Mouse (Mus musculus) liver, postnatal 0 days (tissue): ENCODE data around the gene Ihh. TPM values are rescaled to one million over a fixed set of nuclear protein-coding genes. Genes with fewer than 3 reads are reported as not detected.
A peak's percentile ranks its signal among the peaks of the same experiment; 100 is the strongest.

Experiments
- ATAC-seq: fragments of 200-750 bp; cut with Nextera tagmentation; 2 replicates; pipeline ENCODE4 v1.8.0; 2017; ENCODE audit warnings: mild to moderate bottlenecking, moderate library complexity
- DNase-seq: peaks from one replicate; pipeline ENCODE4 v3.0.0-alpha.2; 2016
- H3K27ac ChIP-seq: fragments of 300-500 bp; sonication (generic); 2 replicates; pipeline ENCODE4 v1.5.1; 2014; ENCODE audit warnings: antibody characterized with exemption, moderate library complexity, mild to moderate bottlenecking, low read depth
- H3K27me3 ChIP-seq: fragments of 300-500 bp; sonication (generic); 2 replicates; pipeline ENCODE4 v1.6.1; 2014; ENCODE audit warnings: low read length, control low read depth, mixed read lengths; ENCODE audit not compliant: insufficient read depth
- H3K36me3 ChIP-seq: fragments of 300-500 bp; sonication (generic); replicated peaks from 2 replicates; pipeline ENCODE4 v1.6.1; 2014; ENCODE audit warnings: mild to moderate bottlenecking, control low read depth, low read length, moderate library complexity, mixed read lengths; ENCODE audit not compliant: insufficient read depth
- H3K4me1 ChIP-seq: fragments of 300-500 bp; sonication (generic); 2 replicates; pipeline ENCODE4 v1.6.1; 2014; ENCODE audit warnings: antibody characterized with exemption, mild to moderate bottlenecking, control low read depth; ENCODE audit not compliant: insufficient read depth
- H3K4me2 ChIP-seq: fragments of 300-500 bp; sonication (generic); 2 replicates; pipeline ENCODE4 v1.6.1; 2014; ENCODE audit warnings: low read depth, mild to moderate bottlenecking, low read length, moderate library complexity, mixed read lengths
- H3K4me3 ChIP-seq: fragments of 300-500 bp; sonication (generic); 2 replicates; pipeline ENCODE4 v1.5.1; 2014; ENCODE audit warnings: low read depth, low read length
- H3K9ac ChIP-seq: fragments of 300-500 bp; sonication (generic); replicated peaks from 2 replicates; pipeline ENCODE4 v1.6.1; 2014; ENCODE audit warnings: mild to moderate bottlenecking, moderate library complexity
- H3K9me3 ChIP-seq: fragments of 300-500 bp; sonication (generic); 2 replicates; pipeline ENCODE4 v1.6.1; 2016; ENCODE audit warnings: mild to moderate bottlenecking, control low read depth, low read length, mixed read lengths
- CTCF ChIP-seq: sonication (generic); IDR thresholded peaks from 2 replicates; pipeline ENCODE4 v1.5.1; 2016; ENCODE audit warnings: antibody characterized with exemption, low read depth
- EP300 ChIP-seq: IDR thresholded peaks from 2 replicates; pipeline ENCODE4 v1.6.1; 2016; ENCODE audit warnings: antibody characterized with exemption, low read depth, mild to moderate bottlenecking
- WGBS: fragments of 180-500 bp; shearing (Covaris S2); extraction: QIAGEN DNeasy Blood & Tissue Kit; methylation state at CpG from one replicate; pipeline ENCODE4 v1.1.7; 2014; ENCODE audit not compliant: insufficient replicate concordance; 5-methylcytosine and 5-hydroxymethylcytosine counted together
- microRNA counts: library from miRNA; unstranded; fragments of <30 nt; microRNA quantifications from one replicate; lab custom pipeline; 2015
- microRNA-seq: library from miRNA; unstranded; fragments of <30 nt; microRNA quantifications from one replicate; pipeline ENCODE4, GENCODE M21; 2016
- polyA plus RNA-seq: library from polyadenylated mRNA; unstranded; fragments of >200 nt; fragmentation: Nextera tagmentation; extraction: Ambion mirVana; gene quantifications from 2 replicates; pipeline ENCODE4 v1.2.1, GENCODE M21; 2015

Gene Ihh
- polyA plus RNA-seq, 1 experiment from 2014 or later = 1.1 TPM

GRCm38 (mm10) chr1:74901686-74902085, 49.8 kb downstream of the Ihh start:
- Histone ChIP-seq H3K27me3 (peaks cover 48% of the 10 kb centered on the region), H3K4me3 (no peak overlapping the region), H3K9ac (no peak overlapping the region), H3K4me1 (peaks cover 8% of the 10 kb centered on the region; the same call in 1 of the 2 replicates), H3K36me3 (no peaks in the 10 kb centered on the region), H3K9me3 (no peaks in the 10 kb centered on the region), H3K4me2 (no peak overlapping the region), H3K27ac (no peak overlapping the region)
- DNase-seq = peak; percentile 71
- no peak for ATAC-seq
- 6% methylated on average over 3 of the region's 3 CpGs for WGBS
- TF ChIP-seq CTCF (peak; percentile 59), EP300 (no peak)

- H3K4me1 ChIP-seq = peaks cover 8% of the 10 kb centered on the region; the same call in 1 of the 2 replicates
- H3K4me3 ChIP-seq = peak overlapping the region; percentile 26; the same call in 1 of the 2 replicates
- peaks cover 48% of the 10 kb centered on the region for H3K27me3 ChIP-seq
- no peaks in the 10 kb centered on the region for H3K36me3 ChIP-seq
- peak; percentile 88 for ATAC-seq
- no peak overlapping the region for H3K27ac ChIP-seq
- TF ChIP-seq EP300 = no peak
- no peak for TF ChIP-seq CTCF
- no peaks in the 10 kb centered on the region for H3K9me3 ChIP-seq
- H3K9ac ChIP-seq = no peak overlapping the region
- H3K4me2 ChIP-seq = peak overlapping the region; percentile 60
- 2% methylated on average over 47 of the region's 66 CpGs for WGBS
- DNase-seq = peak; percentile 81
These were observed 50.9 kb downstream of the Ihh start for GRCm38 (mm10) chr1:74900341-74901285.

GRCm38 (mm10) chr1:74898656-74899431, 52.6 kb downstream of the Ihh start:
- no peaks in the 10 kb centered on the region for H3K36me3 ChIP-seq
- TF ChIP-seq EP300 (no peak), CTCF (no peak)
- 6% methylated on average over 7 of the region's 10 CpGs for WGBS
- no peaks in the 10 kb centered on the region for H3K9me3 ChIP-seq
- H3K27me3 ChIP-seq = peaks cover 56% of the 10 kb centered on the region
- no peak overlapping the region for H3K4me2 ChIP-seq
- DNase-seq (no peak), ATAC-seq (no peak)
- H3K4me3 ChIP-seq = no peak overlapping the region
- peaks cover 8% of the 10 kb centered on the region; the same call in 1 of the 2 replicates for H3K4me1 ChIP-seq
- no peak overlapping the region for H3K27ac ChIP-seq
- no peak overlapping the region for H3K9ac ChIP-seq

GRCm38 (mm10) chr1:74897976-74898375, 53.5 kb downstream of the Ihh start:
- H3K9ac ChIP-seq = no peak overlapping the region
- TF ChIP-seq EP300 (no peak), CTCF (no peak)
- WGBS = 19% methylated on average over 7 of the region's 7 CpGs

More at GRCm38 (mm10) chr1:74897976-74898375, 53.5 kb downstream of the Ihh start:
- peaks cover 8% of the 10 kb centered on the region; the same call in 1 of the 2 replicates for H3K4me1 ChIP-seq
- peaks cover 62% of the 10 kb centered on the region for H3K27me3 ChIP-seq
- no peak overlapping the region for H3K4me3 ChIP-seq
- H3K4me2 ChIP-seq = no peak overlapping the region
- H3K27ac ChIP-seq = no peak overlapping the region
- H3K36me3 ChIP-seq = no peaks in the 10 kb centered on the region
- no peaks in the 10 kb centered on the region for H3K9me3 ChIP-seq
- DNase-seq = no peak
- ATAC-seq = no peak

MicroRNAs within 50 kb of the gene (microRNA counts, 519-probe panel; counts per million panel counts)
- 2,003 counts per million, percentile 17 among the panel's probes with 10 or more counts for microRNA mmu-miR-375 (lab: Ali Mortazavi, UCI)

Small RNAs within 50 kb of the gene (microRNA-seq; reads per million reads assigned to microRNA genes)
- 3,833 reads per million, percentile 85 among the genes with 10 or more reads in this experiment for gene Mir375

Other genes starting within 250 kb of the Ihh start
- gene Cyp27a1, start 238.1 kb downstream of the Ihh start, polyA plus RNA-seq = 30.0 and 31.5 TPM in 2 replicates
- 0.04 and 0.11 TPM in 2 replicates for gene Prkag3, start 202.5 kb downstream of the Ihh start, polyA plus RNA-seq
- 0.07 and 0.12 TPM in 2 replicates for gene Wnt6, start 179.8 kb downstream of the Ihh start, polyA plus RNA-seq
- gene Wnt10a, start 160.2 kb downstream of the Ihh start, polyA plus RNA-seq = 0.09 and 0.18 TPM in 2 replicates
- gene Cdk5r2, start 96.7 kb downstream of the Ihh start, polyA plus RNA-seq = not detected in 2 replicates
- gene Fev, start 66.3 kb downstream of the Ihh start, polyA plus RNA-seq = 0.19 and 0.20 TPM in 2 replicates
- not detected in 2 replicates for gene Cryba2, start 58.5 kb downstream of the Ihh start, polyA plus RNA-seq
- gene Cfap65, start 16.1 kb downstream of the Ihh start, polyA plus RNA-seq = not detected in 2 replicates
- 3.0 and 3.5 TPM in 2 replicates for gene Nhej1, start 173.5 kb upstream of the Ihh start, polyA plus RNA-seq
- 2.3 and 2.8 TPM in 2 replicates for gene Slc23a3, start 182.2 kb upstream of the Ihh start, polyA plus RNA-seq
- gene Cnppd1, start 191.0 kb upstream of the Ihh start, polyA plus RNA-seq = 43.8 and 47.4 TPM in 2 replicates
- gene Retreg2, start 191.1 kb upstream of the Ihh start, polyA plus RNA-seq = 51.2 and 54.9 TPM in 2 replicates
- 32.7 and 34.7 TPM in 2 replicates for gene Zfand2b, start 217.0 kb upstream of the Ihh start, polyA plus RNA-seq
- 38.1 and 41.5 TPM in 2 replicates for gene Abcb6, start 228.7 kb upstream of the Ihh start, polyA plus RNA-seq
- gene Ankzf1, start 240.5 kb upstream of the Ihh start, polyA plus RNA-seq = 8.0 and 9.8 TPM in 2 replicates
- gene Atg9a, start 240.5 kb upstream of the Ihh start, polyA plus RNA-seq = 17.6 and 17.8 TPM in 2 replicates